Mouse (Mus musculus) frontal cortex, postnatal 14 days (tissue): ENCODE measurements around the gene Olfr557.

Source experiments
- DNase-seq, 2 experiments: peaks; one replicate each; pipeline ENCODE4 v3.0.0; 2022; ENCODE audit warnings: low spot score in 2 of 2

Olfr557 gene

GRCm38 (mm10) chr7:102695358-102696125 lies at the start of gene Olfr557:
TSS of gene Olfr557 (plus strand) at chr7:102695910.
- no peak for DNase-seq

GRCm38 (mm10) chr7:102658523-102658922 lies 37.2 kb upstream of the Olfr557 start, which contains the start of gene Olfr555:
TSS of gene Olfr555 (plus strand) at chr7:102658823.
- no peak for DNase-seq

- DNase-seq: no peak
Measured at GRCm38 (mm10) chr7:102664599-102664998, 31.1 kb upstream of the Olfr557 start, which contains the start of gene Olfr556. TSS of gene Olfr556 (plus strand) at chr7:102664899.

- DNase-seq: no peak
Measured at GRCm38 (mm10) chr7:102665378-102665777, 30.3 kb upstream of the Olfr557 start.

- no peak for DNase-seq
Measured at GRCm38 (mm10) chr7:102676225-102676624, 19.5 kb upstream of the Olfr557 start.

- no peak for DNase-seq
Measured at GRCm38 (mm10) chr7:102681916-102682315, 13.8 kb upstream of the Olfr557 start.

GRCm38 (mm10) chr7:102686944-102687501 lies 8.7 kb upstream of the Olfr557 start, which contains the start of gene Trim68:
TSS of gene Trim68 (minus strand) at chr7:102687327.
- DNase-seq: peak; percentile 80 to 86

GRCm38 (mm10) chr7:102698461-102698860 lies 2.8 kb downstream of the Olfr557 start:
- no peak for DNase-seq

GRCm38 (mm10) chr7:102701915-102702314 lies 6.2 kb downstream of the Olfr557 start, which contains the start of gene Olfr558:
TSS of gene Olfr558 (plus strand) at chr7:102702215.
- no peak for DNase-seq

- no peak for DNase-seq
Measured at GRCm38 (mm10) chr7:102718970-102719369, 23.3 kb downstream of the Olfr557 start, which contains the start of gene Olfr33. TSS of gene Olfr33 (minus strand) at chr7:102719070.

GRCm38 (mm10) chr7:102727391-102727790 lies 31.7 kb downstream of the Olfr557 start, which contains the start of gene Olfr559:
TSS of gene Olfr559 (minus strand) at chr7:102727491.
- DNase-seq: no peak

- no peak for DNase-seq
Measured at GRCm38 (mm10) chr7:102733793-102734192, 38.1 kb downstream of the Olfr557 start.

GRCm38 (mm10) chr7:102737705-102738104 lies 42.0 kb downstream of the Olfr557 start:
- DNase-seq: no peak
